Mouse (Mus musculus) CD4-positive, CD25-positive, alpha-beta regulatory T cell, adult 2 months (primary cell): Measurements from ENCODE around the gene Tbl2.

Source experiments
- DNase-seq: peaks from one replicate; pipeline ENCODE4 v3.0.0-alpha.2; 2012; ENCODE audit warnings: low read depth, low spot score

The Tbl2 gene

GRCm38 (mm10) chr5:135148715-135149052 is 773 bp upstream of the Tbl2 start:
- no peak for DNase-seq

DNA sequence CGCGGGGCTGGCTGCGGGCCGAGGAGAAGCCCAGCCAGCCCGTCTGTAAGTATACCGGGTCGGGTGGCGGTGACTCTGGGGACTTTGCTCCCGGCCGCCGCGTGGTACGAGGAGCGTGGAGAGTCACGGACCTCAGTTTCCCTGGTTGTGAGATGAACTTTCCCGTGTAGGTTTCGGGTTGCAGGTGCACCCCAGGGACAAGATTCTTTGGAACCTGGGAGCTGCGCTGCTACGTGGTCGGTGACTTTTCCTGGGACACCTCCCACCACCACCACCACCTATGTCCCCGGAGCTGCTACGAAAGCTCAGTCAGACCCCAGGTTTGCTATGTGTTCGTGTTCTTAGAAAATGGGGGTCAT is 342 bp downstream of the Tbl2 start:
- DNase-seq, result no peak

DNA sequence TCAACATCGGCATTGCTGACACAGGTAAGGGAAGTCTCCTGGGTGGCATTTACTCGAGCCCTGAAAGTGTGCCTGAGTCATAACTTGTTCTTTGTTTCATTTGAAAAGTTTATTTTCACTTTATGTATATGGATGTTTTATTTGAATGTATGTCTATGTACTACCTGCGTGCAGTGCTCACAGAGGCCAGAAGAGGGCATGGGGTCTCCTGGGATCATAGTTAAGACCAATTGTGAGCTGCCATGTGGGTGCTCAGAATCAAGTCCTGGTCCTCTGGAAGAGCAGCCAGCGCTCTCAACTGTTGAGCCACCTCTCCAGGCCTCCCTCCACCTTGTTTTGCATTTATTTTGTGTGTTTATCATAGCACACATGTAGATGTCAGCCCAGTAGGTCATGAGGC is 7.0 kb downstream of the Tbl2 start:
- peak; percentile 31 for DNase-seq

DNA sequence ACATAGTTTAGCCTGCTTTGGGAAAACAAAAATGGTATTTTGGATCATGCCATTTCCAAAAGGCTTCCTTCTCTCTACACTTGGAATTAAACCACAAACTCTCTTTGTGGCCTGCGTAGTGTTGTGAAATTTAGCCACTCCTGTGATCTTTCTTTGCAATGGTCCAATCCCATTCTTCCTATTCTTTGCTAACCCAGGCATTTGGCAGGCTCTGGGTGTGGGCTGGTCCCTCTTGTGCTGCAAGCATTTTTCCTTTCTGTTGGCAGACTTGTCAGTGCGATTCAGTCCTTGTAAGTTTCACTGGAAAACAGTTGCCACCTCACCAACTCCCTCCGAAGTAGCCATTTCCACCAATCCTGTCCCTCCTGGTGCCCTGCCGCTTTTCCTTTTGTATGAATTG is 11.8 kb downstream of the Tbl2 start:
- no peak for DNase-seq

DNA sequence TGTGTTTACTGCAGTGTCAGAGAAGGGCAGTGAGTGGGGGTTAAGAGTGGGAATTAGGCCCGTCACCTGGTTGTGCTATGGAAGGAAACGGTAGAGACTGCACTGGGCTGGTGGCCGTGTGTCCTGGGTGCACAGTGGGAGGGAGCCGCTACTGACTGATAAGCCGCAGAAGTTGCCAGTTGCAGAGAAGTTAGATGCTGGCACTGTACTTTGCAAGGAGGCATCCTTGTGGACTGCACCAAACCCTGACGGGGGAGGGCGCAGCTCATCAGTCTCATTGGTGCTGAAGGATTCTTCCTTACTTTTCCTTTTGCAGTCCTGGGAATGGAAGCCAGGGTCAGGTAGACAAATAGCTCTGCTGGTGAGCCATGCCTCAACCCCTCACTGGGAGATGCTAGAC is 12.2 kb downstream of the Tbl2 start:
- no peak for DNase-seq

DNA sequence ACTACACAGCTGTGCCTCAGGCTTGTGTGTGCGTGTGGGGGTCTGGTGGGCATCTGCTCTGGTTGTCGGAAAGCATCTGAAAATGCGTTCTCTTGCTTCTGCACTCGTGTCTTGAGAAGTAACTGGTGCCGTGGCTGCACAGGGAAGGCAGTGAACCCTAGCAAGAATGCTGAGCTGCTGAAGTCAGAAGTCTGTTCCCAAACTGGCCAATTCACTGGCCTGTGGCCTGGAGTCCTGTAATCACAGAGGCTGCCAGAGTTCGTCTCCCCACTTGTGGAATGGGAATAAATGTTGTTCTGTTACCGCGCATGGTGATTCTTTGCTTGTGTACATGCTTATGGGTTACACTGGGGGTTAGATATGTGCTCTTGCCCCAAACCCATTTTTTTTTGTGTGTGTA is 12.9 kb downstream of the Tbl2 start:
- no peak for DNase-seq

- DNase-seq, result no peak
Measured at GRCm38 (mm10) chr5:135162821-135163220, 13.4 kb downstream of the Tbl2 start.

DNA sequence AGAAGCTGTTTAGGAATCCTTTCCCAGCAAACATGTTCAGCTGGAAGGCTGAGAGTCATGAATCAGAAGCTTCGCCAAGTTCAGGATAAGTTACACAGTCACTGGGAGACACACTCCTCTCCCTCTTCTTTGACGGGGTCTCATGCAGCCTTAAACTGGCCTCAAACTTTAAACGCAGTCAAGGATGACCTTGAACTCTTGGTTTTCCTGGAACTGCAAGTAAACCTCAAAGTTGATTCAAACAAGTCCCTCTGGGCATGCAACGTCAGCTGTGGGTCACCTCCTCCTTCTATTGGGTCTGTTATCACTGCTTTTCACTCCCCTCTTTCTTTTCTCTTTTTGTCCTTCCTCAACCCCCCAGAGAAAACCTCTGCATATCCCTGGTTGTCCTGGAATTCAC is 17.5 kb downstream of the Tbl2 start:
- DNase-seq, result no peak

DNA sequence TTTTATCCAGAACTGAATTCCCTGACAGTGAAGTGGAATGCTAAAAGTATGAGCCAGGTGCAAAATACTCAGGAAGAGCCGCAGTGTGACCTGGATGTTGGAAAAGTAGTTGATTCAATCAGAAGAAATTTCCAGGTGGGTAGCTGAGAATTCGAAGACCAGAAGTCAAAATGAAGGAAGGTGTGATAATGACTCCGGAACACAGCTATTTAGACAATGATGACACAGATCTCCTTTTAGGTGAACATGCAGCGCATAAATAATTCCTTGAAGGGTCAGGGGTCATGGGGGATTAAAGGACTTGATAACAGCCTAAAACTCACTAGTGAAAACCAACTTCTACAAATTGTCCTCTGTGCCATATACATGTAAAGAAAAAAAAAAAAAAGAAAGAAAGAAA is 18.0 kb downstream of the Tbl2 start:
- DNase-seq, result no peak

DNA sequence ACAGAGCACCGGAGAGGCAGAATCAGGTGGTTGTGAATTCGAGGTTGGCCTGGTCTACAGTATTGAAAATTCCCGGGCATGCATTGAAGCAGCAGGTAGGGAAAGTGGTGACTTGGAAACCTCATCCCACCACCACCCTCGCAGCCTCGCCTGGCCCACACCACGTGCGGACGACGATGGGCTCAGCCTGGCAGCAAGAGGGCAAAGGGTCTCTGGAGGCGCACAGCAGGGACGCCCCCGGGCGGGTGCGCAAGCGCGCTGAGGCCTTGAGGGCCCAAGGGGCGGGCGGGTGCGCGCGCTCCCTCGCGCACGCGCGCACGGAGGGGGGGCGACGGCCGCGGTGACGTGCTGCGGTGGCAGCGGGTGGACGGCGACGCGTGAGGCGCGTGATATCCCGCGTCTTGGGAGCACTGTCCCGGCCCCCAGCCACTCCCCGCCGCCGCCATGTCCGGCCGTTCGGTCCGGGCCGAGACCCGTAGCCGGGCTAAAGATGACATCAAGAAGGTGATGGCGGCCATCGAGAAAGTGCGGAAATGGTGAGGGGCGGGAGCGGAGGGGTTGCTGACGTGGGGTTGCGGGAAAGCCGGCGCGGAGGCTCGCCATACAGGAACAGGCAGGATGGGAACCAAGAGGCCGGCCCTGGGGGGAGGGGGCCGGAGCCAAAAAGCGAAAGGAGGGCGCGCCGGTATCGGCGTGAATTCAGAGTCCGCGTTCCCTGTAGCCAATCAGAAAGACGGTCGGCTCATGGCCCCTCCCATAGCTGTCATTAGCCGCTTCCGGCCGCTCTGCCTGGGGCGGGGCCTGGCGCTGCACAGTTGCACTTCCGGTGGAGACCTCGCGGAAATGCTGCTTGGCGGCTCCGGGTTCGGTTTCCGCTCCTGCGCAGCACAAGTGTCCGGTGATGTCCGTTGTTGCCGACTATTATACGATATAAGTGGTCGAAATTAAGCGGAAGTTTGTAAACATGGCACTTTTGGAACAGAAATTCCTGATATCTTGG is 18.9 kb downstream of the Tbl2 start, which contains the start of gene Bcl7b:
Gene Bcl7b (plus strand): TSS at position 221 of the 1,000 bp plus-strand sequence.
- peak; percentile 98 for DNase-seq

DNA sequence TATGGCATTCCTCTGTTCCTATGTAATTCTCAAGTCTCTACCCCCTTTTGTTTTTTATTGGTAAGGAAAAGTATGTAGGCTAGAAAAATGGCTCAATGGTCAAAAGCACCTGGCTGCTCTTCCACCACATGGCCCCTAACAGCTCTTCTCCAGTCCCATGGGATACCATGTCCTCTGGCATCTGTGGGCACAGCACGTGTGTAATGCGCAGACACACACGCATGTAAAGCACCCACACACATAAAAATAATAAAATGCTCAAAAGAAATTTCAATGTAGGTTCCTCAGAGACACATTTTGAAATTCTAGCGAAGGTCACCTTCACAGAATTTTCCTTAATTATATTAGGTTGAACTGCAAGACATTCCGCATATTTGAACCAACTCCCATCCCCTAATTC is 20.0 kb downstream of the Tbl2 start:
- DNase-seq, result no peak

- no peak for DNase-seq
Measured at GRCm38 (mm10) chr5:135171688-135172220, 22.3 kb downstream of the Tbl2 start.

DNA sequence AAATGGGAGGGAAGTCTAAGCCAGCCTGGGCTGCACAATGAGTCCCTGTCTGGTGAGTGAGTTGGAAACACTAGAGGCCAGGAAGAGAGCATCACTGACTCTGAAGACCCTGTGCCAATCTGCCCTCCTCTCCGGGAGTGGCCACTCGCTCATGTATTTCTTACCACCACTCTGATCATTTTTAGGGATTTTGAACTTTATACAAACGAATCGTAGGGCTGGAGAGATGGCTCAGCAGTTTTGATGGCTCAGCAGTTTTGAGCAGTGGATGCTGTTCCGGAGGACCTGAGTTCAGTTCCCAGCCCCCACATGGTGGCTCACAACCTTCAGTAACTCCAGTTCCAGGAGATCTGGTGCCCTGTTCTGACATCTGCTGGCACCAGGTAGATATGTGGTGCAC is 23.5 kb downstream of the Tbl2 start:
- no peak for DNase-seq

DNA sequence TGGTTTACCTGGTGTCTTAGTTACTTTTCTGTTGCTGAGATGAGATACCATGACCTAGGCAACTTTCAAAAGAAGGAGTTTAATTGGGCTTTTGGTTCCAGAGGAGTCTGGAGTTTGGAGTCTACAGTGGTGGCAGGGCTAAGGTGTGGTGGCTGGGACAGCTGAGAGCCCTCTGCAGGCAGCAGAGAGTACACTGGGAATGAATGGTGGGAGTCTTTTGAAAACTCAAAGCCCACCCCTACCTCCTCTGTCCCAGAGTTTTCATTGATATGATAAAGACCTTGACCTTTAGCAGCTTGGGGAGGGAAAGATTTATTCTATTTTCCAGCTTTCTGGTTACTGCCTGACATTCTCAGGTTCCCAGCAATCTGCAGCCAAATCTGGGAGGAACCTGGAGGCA is 25.6 kb downstream of the Tbl2 start:
- DNase-seq, result no peak

GRCm38 (mm10) chr5:135178523-135178922 is 29.1 kb downstream of the Tbl2 start:
- no peak for DNase-seq

DNA sequence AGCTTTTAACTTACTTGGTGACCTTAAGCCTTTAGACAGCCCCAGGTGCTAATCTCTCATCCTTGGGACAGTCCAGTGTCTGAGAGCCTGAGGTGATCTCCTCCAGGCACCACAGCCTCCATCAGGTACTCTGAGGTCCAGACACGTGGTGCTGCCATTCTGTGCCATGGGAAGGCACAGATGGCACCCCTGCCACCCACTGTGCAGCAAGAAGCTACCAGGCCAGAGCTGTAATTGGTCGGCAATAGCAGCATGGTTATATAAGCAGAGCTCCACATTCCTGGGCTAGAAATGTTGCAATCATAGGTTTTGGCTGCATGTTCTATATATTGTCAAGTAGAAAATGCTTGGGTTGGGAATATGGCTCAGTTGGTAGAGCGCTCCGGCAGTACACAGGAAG is 29.5 kb downstream of the Tbl2 start:
- DNase-seq, result no peak

DNA sequence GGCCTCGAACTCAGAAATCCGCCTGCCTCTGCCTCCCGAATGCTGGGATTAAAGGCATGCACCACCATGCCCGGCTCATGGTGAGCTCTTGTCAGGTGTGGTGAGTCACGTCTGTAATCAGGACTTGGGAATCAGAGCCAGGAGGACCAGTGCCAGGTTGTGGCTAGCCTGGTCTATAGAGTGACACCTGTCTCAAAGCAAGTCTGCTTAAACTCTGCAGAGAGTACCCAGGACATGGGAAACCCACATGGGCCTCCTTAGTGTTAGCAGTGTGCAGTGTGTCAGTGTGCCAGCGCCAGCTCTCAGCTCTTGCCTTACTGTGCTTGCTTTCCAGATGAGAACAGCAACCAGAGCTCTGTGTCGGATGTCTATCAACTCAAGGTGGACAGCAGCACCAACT is 30.2 kb downstream of the Tbl2 start:
- no peak for DNase-seq

GRCm38 (mm10) chr5:135180796-135181195 is 31.3 kb downstream of the Tbl2 start:
- DNase-seq, result no peak

- DNase-seq, result no peak
Measured at GRCm38 (mm10) chr5:135181776-135182175, 32.3 kb downstream of the Tbl2 start.

- peak; percentile 20 for DNase-seq
Measured at GRCm38 (mm10) chr5:135183131-135183861, 33.8 kb downstream of the Tbl2 start.

GRCm38 (mm10) chr5:135185016-135185415 is 35.6 kb downstream of the Tbl2 start:
- no peak for DNase-seq

GRCm38 (mm10) chr5:135185596-135185995 is 36.1 kb downstream of the Tbl2 start:
- peak; percentile 77 for DNase-seq

DNA sequence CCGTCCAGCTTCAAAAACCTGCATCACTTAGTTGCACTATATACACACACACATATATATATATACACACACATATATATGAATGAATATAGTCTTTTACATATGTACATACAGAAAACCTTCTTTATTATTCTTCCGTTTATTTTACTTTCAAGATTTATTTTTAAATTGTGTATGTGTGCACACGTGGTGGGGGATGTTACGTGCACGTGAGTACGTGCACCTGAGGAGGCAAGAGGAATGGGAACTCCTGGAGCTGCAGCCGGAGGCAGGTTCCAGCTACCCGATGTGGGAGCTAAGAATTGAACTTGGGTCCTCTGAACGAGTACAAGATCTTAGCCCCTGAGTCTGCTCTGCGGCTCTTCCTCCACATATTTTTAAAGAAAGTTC is 36.8 kb downstream of the Tbl2 start:
- DNase-seq, result no peak
